Mouse (Mus musculus) limb, embryonic 11.5 days (tissue): ENCODE data around the gene Wdr93. TPM values are rescaled to one million over a fixed set of nuclear protein-coding genes. Genes with fewer than 3 reads are reported as not detected.

Experiments used
- ATAC-seq: fragments of 200-750 bp; cut with Nextera tagmentation; 2 replicates; pipeline ENCODE4 v1.8.0; 2017; ENCODE audit warnings: low read depth; ENCODE audit not compliant: insufficient number of reproducible peaks, low FRiP score, low TSS enrichment
- DNase-seq: peaks from one replicate; pipeline ENCODE4 v3.0.0-alpha.2; 2015; ENCODE audit warnings: low spot score
- H3K27ac ChIP-seq: fragments of 300-500 bp; sonication (generic); replicated peaks from 2 replicates; pipeline ENCODE4 v1.5.1; 2014; ENCODE audit warnings: low read depth, mild to moderate bottlenecking, low read length
- H3K27me3 ChIP-seq: fragments of 300-500 bp; sonication (generic); 2 replicates; pipeline ENCODE4 v1.6.1; 2014; ENCODE audit warnings: mild to moderate bottlenecking, low read length, mixed read lengths; ENCODE audit not compliant: control insufficient read depth, insufficient read depth
- H3K36me3 ChIP-seq: fragments of 300-500 bp; sonication (generic); 2 replicates; pipeline ENCODE4 v1.6.1; 2014; ENCODE audit warnings: mild to moderate bottlenecking, low read length, moderate library complexity, mixed read lengths; ENCODE audit not compliant: control insufficient read depth, insufficient read depth
- H3K4me1 ChIP-seq: fragments of 300-500 bp; sonication (generic); 2 replicates; pipeline ENCODE4 v1.6.1; 2014; ENCODE audit warnings: low read length, mixed read lengths; ENCODE audit not compliant: control insufficient read depth, insufficient read depth
- H3K4me2 ChIP-seq: fragments of 300-500 bp; sonication (generic); 2 replicates; pipeline ENCODE4 v1.6.1; 2014; ENCODE audit warnings: low read depth, mild to moderate bottlenecking, moderate library complexity; ENCODE audit not compliant: severe bottlenecking
- H3K4me3 ChIP-seq: fragments of 300-500 bp; sonication (generic); 2 replicates; pipeline ENCODE4 v1.5.1; 2014; ENCODE audit warnings: low read depth, low read length
- H3K9ac ChIP-seq: fragments of 300-500 bp; sonication (generic); 2 replicates; pipeline ENCODE4 v1.6.1; 2014; ENCODE audit warnings: mild to moderate bottlenecking, low read length
- H3K9me3 ChIP-seq: fragments of 300-500 bp; sonication (generic); 2 replicates; pipeline ENCODE4 v1.6.1; 2016; ENCODE audit warnings: low read length; ENCODE audit not compliant: control insufficient read depth
- WGBS: fragments of 180-500 bp; shearing (Covaris S2); extraction: QIAGEN DNeasy Blood & Tissue Kit; methylation state at CpG from one replicate; pipeline ENCODE4 v1.1.7; 2014; 5-methylcytosine and 5-hydroxymethylcytosine counted together
- polyA plus RNA-seq: library from polyadenylated mRNA; unstranded; fragments of >200 nt; fragmentation: Nextera tagmentation; extraction: Ambion mirVana; gene quantifications from 2 replicates; pipeline ENCODE4 v1.2.1, GENCODE M21; 2014

Gene Wdr93
- polyA plus RNA-seq, 1 experiment from 2014 or later, result 0.07 TPM

DNA sequence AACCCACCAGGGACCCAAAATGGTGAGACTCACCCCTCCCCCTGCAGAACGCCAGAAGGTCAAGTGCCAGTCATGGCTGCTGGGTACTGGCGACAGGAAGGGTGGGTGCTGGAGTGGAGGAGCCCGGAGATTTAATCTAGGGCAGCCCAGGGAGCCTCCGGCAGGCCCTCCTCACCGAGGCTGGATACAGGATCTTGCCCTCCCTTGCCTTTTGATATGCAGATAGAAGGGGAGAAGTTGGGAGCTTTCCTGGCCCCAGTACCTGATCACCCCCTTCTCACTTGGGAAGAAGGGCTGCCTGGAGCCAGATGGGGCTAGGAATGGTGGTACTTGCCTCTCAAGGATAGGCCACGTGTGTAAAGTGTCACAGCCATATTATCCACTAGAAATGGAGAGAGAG is 75.4 kb downstream of the Wdr93 start:
- WGBS, result 8% methylated on average over 6 of the region's 6 CpGs
- ATAC-seq, result no peak
- H3K9me3 ChIP-seq, result no peaks in the 10 kb centered on the region
- H3K4me2 ChIP-seq, result no peak overlapping the region
- no peak overlapping the region for H3K27ac ChIP-seq
- no peaks in the 10 kb centered on the region for H3K36me3 ChIP-seq
- no peaks in the 10 kb centered on the region; the same call in 1 of the 2 replicates for H3K27me3 ChIP-seq
- H3K4me3 ChIP-seq, result no peak overlapping the region
- DNase-seq, result no peak
- no peak overlapping the region for H3K9ac ChIP-seq
- H3K4me1 ChIP-seq, result 0 out of 2 replicates have a peak, but pooled peaks cover 5% of the 10 kb centered on the region

DNA sequence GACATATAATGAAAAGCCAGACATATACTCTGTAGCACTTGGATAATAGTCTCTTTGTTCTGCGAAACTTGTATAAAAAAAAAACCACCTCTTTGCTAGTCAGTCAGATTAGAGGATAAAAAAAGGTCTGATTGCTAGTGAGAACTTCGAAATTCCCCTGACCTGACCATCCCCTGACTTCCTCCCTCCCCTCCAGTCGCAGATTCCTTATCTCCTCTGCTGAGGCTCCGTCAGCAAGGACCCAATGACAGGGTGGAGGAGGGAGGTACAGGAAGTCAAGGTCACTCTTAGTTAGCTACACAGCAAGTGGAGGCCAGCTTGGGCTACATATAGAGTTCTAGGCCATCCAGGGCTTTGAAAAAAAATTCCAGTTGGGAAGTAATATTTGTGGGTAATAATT is 76.6 kb downstream of the Wdr93 start:
- Histone ChIP-seq H3K27ac (no peak overlapping the region), H3K4me3 (no peak overlapping the region), H3K9me3 (no peaks in the 10 kb centered on the region), H3K4me2 (no peak overlapping the region), H3K4me1 (0 out of 2 replicates have a peak, but pooled peaks cover 5% of the 10 kb centered on the region), H3K9ac (no peak overlapping the region), H3K27me3 (no peaks in the 10 kb centered on the region; the same call in 1 of the 2 replicates), H3K36me3 (no peaks in the 10 kb centered on the region)
- WGBS, result 45% methylated on average over 4 of the region's 4 CpGs
- ATAC-seq (no peak), DNase-seq (no peak)

DNA sequence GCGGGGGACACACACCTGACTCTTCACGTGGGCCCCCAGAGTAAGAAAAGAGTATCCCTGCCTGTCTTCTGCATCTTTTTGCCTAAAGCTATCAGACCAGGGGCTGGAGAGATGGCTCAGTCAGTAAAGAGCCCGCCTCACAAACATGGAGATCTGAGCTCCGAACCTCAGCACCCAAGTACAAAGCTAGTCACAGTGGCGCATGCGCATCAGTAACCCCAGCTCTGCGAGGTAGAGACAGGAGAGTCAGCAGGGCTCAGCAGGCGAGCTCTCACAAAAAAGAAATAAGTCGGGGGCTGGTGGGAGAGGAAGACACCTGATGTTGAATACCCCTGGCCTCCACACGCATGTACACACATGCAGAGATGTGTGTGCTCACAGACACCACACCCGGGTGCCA is 77.0 kb downstream of the Wdr93 start:
- DNase-seq, result no peak
- no peak for ATAC-seq
- no peak overlapping the region for H3K9ac ChIP-seq
- H3K4me2 ChIP-seq, result no peak overlapping the region
- H3K27me3 ChIP-seq, result no peaks in the 10 kb centered on the region; the same call in 1 of the 2 replicates
- no peaks in the 10 kb centered on the region for H3K9me3 ChIP-seq
- WGBS, result 48% methylated on average over 11 of the region's 11 CpGs
- no peak overlapping the region for H3K27ac ChIP-seq
- H3K4me3 ChIP-seq, result no peak overlapping the region
- 0 out of 2 replicates have a peak, but pooled peaks cover 5% of the 10 kb centered on the region for H3K4me1 ChIP-seq
- H3K36me3 ChIP-seq, result no peaks in the 10 kb centered on the region

DNA sequence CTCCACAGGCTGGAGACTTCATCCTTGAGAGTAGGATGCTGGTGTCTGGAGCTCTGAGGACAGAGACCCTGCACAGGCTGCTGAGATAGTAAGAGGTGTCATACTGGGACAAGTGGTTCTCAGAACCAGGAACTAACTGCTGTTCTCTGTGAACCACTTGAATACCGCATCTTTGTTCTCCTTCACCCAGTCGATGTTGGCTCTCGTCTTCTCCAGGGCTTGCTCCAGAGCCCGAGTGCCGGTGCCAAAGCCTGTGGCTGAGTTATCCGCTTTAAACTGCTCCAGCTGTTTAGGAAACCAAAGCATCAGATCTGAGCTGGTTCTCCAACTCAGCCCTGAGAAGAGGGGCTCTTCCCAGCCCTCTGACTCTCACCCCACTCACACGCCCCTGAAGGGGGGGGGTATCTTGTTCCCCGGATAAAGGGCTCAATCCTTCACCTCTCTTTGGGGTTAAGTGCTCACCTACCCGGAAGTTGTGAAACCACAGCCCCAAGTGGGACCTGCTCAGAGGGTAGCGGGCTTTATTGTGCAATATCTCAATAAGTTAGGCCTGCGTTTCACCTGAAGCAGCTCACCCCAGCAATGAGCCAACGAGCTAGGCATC is 79.2 kb downstream of the Wdr93 start:
- no peak overlapping the region for H3K4me2 ChIP-seq
- H3K4me3 ChIP-seq, result no peak overlapping the region
- no peak for ATAC-seq
- DNase-seq, result no peak
- H3K9me3 ChIP-seq, result no peaks in the 10 kb centered on the region
- 0 out of 2 replicates have a peak, but pooled peaks cover 5% of the 10 kb centered on the region for H3K4me1 ChIP-seq
- no peaks in the 10 kb centered on the region; the same call in 1 of the 2 replicates for H3K27me3 ChIP-seq
- WGBS, result 80% methylated on average over 12 of the region's 12 CpGs
- no peak overlapping the region for H3K9ac ChIP-seq
- no peaks in the 10 kb centered on the region for H3K36me3 ChIP-seq
- H3K27ac ChIP-seq, result no peak overlapping the region

DNA sequence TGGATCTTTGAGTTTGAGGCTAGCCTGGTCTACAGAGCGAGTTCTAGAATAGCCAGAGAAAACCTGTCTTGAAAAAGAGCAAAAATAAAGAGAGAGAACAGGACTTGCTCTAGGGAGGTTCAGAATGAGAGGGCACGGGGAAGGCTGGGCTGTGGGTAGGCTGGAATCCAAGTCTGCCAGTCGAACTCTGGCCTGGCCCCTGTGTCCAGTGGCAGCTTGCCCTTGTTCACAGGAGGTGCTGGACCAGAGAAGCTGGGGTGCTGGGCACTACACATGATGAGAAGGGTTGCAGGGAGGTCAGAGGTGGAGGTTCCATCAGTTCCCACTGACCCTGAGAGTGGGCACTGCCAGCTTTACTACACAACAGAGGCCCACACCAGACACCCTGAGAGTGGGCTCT is 85.4 kb downstream of the Wdr93 start:
- 90% methylated on average over 3 of the region's 3 CpGs for WGBS

DNA sequence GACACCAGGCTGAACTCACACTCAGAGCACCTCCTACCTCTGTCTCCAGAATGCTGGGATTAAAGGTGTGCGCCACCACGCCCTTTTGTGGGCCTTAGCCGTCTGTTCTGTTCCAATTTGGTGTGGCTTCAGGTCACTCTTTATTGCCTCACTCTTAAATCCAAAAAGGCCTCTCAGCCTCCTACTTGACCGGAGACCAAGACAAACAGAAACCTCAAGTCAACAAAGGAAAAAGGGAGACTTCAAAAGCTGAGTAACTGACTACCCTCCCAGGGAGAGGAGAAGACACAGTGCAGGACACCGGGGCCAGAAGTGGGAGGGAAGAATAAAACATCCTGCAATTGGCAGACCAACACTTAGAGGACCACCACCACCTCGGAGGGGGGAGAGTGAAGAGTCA is 88.2 kb downstream of the Wdr93 start:
- Histone ChIP-seq H3K4me1 (no peaks in the 10 kb centered on the region), H3K4me3 (no peak overlapping the region), H3K27me3 (no peaks in the 10 kb centered on the region), H3K27ac (no peak overlapping the region), H3K36me3 (no peaks in the 10 kb centered on the region), H3K4me2 (no peak overlapping the region), H3K9ac (no peak overlapping the region), H3K9me3 (no peaks in the 10 kb centered on the region)
- no peak for DNase-seq
- no peak for ATAC-seq
- WGBS, result 50% methylated on average over 6 of the region's 6 CpGs

More for the DNA sequence above, 85.4 kb downstream of the Wdr93 start:
- Histone ChIP-seq H3K4me1 (no peaks in the 10 kb centered on the region), H3K9ac (no peak overlapping the region), H3K27ac (no peak overlapping the region), H3K27me3 (no peaks in the 10 kb centered on the region), H3K4me3 (no peak overlapping the region), H3K4me2 (no peak overlapping the region), H3K9me3 (no peaks in the 10 kb centered on the region), H3K36me3 (no peaks in the 10 kb centered on the region)
- no peak for ATAC-seq
- DNase-seq, result no peak

DNA sequence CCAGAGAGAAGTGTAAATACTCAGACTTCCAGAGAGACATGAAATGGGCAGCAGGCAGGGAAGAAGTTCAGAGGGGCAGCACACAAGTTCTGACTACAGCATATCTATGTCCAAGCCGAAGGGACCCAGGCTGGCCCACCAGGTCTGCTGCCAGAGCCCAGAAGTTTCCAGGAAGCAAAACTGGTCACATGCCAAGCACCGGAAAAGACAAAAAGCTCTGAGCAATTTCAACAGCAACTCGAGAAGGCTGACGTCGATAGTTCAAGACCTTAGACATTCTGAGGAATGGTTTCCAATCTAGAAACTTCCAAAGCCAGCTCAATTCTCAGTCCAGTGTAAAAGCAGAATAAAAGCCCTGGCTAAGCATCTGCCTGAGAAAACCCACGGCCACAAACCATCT is 88.6 kb downstream of the Wdr93 start:
- WGBS, result 80% methylated on average over 6 of the region's 6 CpGs
- DNase-seq (no peak), ATAC-seq (no peak)
- Histone ChIP-seq H3K27me3 (no peaks in the 10 kb centered on the region), H3K4me3 (no peak overlapping the region), H3K9ac (no peak overlapping the region), H3K9me3 (no peaks in the 10 kb centered on the region), H3K4me2 (no peak overlapping the region), H3K27ac (no peak overlapping the region), H3K36me3 (no peaks in the 10 kb centered on the region), H3K4me1 (no peaks in the 10 kb centered on the region)

DNA sequence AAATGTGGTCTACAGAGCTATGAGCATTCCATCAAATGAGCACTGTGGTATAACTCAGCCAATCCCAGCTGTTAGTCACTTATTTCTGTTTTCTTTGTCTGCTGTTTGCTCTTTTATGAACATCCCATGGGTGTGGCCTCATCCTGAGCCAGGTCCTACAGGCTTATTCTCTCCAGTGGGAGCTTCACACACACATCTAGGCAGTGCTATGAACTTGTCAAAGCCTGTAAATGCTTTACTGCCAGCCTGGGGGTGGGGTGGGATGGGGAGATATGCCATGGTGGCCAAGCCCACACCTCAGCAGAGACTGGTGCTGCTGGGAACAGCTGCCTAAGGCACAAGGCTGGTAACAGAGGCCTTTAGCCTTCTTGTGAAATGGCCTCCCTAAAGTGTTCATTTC is 90.0 kb downstream of the Wdr93 start:
- no peak overlapping the region for H3K4me3 ChIP-seq
- DNase-seq, result no peak
- no peaks in the 10 kb centered on the region for H3K36me3 ChIP-seq
- no peaks in the 10 kb centered on the region for H3K4me1 ChIP-seq
- no peaks in the 10 kb centered on the region for H3K9me3 ChIP-seq
- no peak overlapping the region for H3K4me2 ChIP-seq
- H3K27me3 ChIP-seq, result no peaks in the 10 kb centered on the region
- no peak overlapping the region for H3K9ac ChIP-seq
- H3K27ac ChIP-seq, result no peak overlapping the region
- no peak for ATAC-seq

DNA sequence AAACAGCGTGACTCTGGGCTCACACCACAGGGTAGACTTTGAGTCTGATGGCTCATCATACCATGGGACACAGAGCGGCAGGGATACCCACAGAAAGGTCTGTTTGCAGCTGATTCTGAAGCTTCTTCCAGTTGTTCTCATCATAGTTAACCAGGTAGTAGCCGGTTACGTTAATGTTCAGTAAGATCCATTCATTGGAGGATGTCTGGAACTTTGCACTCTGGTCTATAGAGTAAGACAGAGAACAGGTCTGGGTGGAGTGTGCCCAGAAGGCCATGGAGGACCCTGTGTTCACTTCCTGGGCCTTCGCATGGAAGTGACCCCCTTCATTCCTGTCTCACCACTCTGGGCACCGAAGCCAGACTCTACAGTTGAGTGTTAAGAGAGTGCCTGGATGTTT is 92.2 kb downstream of the Wdr93 start:
- 94% methylated on average over 6 of the region's 6 CpGs for whole genome bisulfite sequencing
- H3K4me1 ChIP-seq, result no peaks in the 10 kb centered on the region
- H3K9ac ChIP-seq, result no peak overlapping the region
- H3K4me2 ChIP-seq, result no peak overlapping the region
- H3K9me3 ChIP-seq, result no peaks in the 10 kb centered on the region
- no peaks in the 10 kb centered on the region for H3K36me3 ChIP-seq
- DNase-seq, result no peak
- no peak overlapping the region for H3K4me3 ChIP-seq
- H3K27ac ChIP-seq, result no peak overlapping the region
- no peaks in the 10 kb centered on the region for H3K27me3 ChIP-seq
- ATAC-seq, result no peak
